12 mouse cellular contexts compared by ENCODE assay signal in the genomic region with DNA sequence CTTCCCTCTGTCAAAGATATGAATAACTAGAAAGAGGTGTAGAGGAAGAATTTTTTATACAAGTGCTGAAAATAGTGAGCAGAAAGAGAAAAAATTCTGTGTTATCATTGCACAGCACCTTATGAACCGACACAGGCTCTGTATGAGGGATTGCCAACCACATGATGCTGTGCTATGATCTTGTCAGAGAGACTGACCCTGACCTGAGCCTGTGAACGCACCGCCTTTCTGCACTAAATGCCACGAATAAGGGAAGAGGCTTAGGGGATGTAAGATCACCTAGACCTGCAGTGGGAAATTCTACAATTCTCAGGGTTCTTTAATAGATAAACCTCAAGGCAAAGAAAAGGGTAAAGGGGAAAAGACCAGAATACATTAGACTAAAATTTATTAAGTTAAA.
"Had no signal": no experiment of that assay in that cellular context is flagged by ENCODE, and none has a peak within 500 bp of the region (broad histone marks: within the 10 kb centered on the region; RNA-seq: fewer than 3 reads in every experiment).

No protein-coding gene starts in this region.

- DNase-seq: retina, postnatal 1 day; right cerebral cortex, adult 18-20 months; right cerebral cortex, postnatal 14 days; right cerebral cortex, postnatal 25 days; right cerebral cortex, postnatal 4 days; spleen, adult 18-20 months; thymus, adult 18-20 months; thymus, adult 2 months; thymus, postnatal 14 days; thymus, postnatal 25 days; thymus, postnatal 36 days; thymus, postnatal 4 days had no signal
